Mouse (Mus musculus) ES-Bruce4 (cell line): Measurements from ENCODE around the gene Ehmt2. TPM values are rescaled to one million over a fixed set of nuclear protein-coding genes. Genes with fewer than 3 reads are reported as not detected.
A peak's percentile ranks its signal among the peaks of the same experiment; 100 is the strongest.

ENCODE experiments used
- H3K27ac ChIP-seq: 2 replicates; pipeline ENCODE4 v1.5.1; 2012; ENCODE audit warnings: low read length, inconsistent platforms; ENCODE audit not compliant: insufficient read depth
- H3K27me3 ChIP-seq: 2 replicates; pipeline ENCODE4 v1.6.1; 2012; ENCODE audit warnings: mild to moderate bottlenecking, low read length, inconsistent platforms; ENCODE audit not compliant: control insufficient read depth, poor library complexity, insufficient read depth, severe bottlenecking
- H3K36me3 ChIP-seq: 2 replicates; pipeline ENCODE4 v1.6.1; 2012; ENCODE audit warnings: inconsistent platforms, mild to moderate bottlenecking, low read length, moderate library complexity; ENCODE audit not compliant: control insufficient read depth, poor library complexity, insufficient read depth, severe bottlenecking
- H3K4me1 ChIP-seq: one replicate; pipeline ENCODE4 v1.8.1; 2011; ENCODE audit warnings: low read length; ENCODE audit not compliant: control insufficient read depth, insufficient read depth
- H3K4me3 ChIP-seq: 2 replicates; pipeline ENCODE4 v1.5.1; 2011; ENCODE audit warnings: low read depth, mild to moderate bottlenecking, low read length
- H3K9ac ChIP-seq: 2 replicates; pipeline ENCODE4 v1.6.1; 2012; ENCODE audit warnings: low read depth, mild to moderate bottlenecking, inconsistent platforms; ENCODE audit not compliant: poor library complexity, severe bottlenecking
- H3K9me3 ChIP-seq: replicated peaks from 2 replicates; pipeline ENCODE4 v1.6.1; 2012; ENCODE audit warnings: mild to moderate bottlenecking, low read length, inconsistent platforms; ENCODE audit not compliant: control insufficient read depth, poor library complexity, insufficient read depth, severe bottlenecking
- CTCF ChIP-seq: IDR thresholded peaks from one replicate; pipeline ENCODE4 v1.8.1; 2011; ENCODE audit warnings: low read depth, low read length
- EP300 ChIP-seq: IDR thresholded peaks from 2 replicates; pipeline ENCODE4 v1.6.1; 2011; ENCODE audit warnings: low read depth, low read length; ENCODE audit not compliant: insufficient read depth
- POLR2A ChIP-seq: IDR thresholded peaks from one replicate; pipeline ENCODE4 v1.8.1; 2011; ENCODE audit warnings: low read length; ENCODE audit not compliant: insufficient read depth
- polyA plus RNA-seq: library from polyadenylated mRNA; stranded (reverse); fragments of >200 nt; gene quantifications from 2 replicates; pipeline ENCODE4 v1.2.4, GENCODE M21; 2011; ENCODE audit warnings: low read depth; ENCODE audit not compliant: missing spikeins, insufficient read depth, insufficient read length

Gene Ehmt2
- polyA plus RNA-seq, 1 experiment: 60.9 TPM

- Histone ChIP-seq H3K27ac (no peak overlapping the region), H3K4me1 (no peaks in the 10 kb centered on the region), H3K9ac (no peak overlapping the region), H3K4me3 (no peak overlapping the region), H3K27me3 (no peaks in the 10 kb centered on the region), H3K36me3 (no peaks in the 10 kb centered on the region), H3K9me3 (no peaks in the 10 kb centered on the region)
- TF ChIP-seq POLR2A (no peak), CTCF (no peak), EP300 (no peak)
Observed at GRCm38 (mm10) chr17:34887942-34888341, 10.3 kb upstream of the Ehmt2 start.

GRCm38 (mm10) chr17:34890074-34890743 lies 8.1 kb upstream of the Ehmt2 start:
- Histone ChIP-seq H3K36me3 (no peaks in the 10 kb centered on the region), H3K4me1 (peaks cover 2% of the 10 kb centered on the region), H3K9ac (peak overlapping the region; percentile 1), H3K27me3 (no peaks in the 10 kb centered on the region), H3K9me3 (no peaks in the 10 kb centered on the region), H3K27ac (peak overlapping the region; percentile 47), H3K4me3 (peak overlapping the region; percentile 31; the same call in 1 of the 2 replicates)
- TF ChIP-seq POLR2A (no peak), CTCF (no peak), EP300 (no peak)

DNA sequence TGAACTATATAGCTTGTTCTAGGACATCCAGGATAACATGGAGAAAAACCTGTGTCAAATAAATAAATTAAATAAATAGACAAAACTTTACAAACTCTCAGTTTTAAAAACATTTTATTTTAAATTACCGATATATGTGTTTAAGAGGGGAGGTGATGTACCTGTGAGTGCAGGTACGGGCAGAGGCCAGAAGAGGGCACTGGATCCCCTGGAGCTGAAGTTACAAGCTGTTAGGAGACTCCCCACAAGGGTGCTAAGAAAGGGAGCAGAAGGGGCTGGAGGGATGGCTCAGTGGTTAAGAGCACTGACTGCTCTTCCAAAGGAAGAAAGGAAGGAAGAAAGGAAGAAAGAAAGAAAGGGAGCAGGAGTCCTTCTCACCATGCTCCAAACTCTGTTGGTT lies 6.9 kb upstream of the Ehmt2 start:
- no peaks in the 10 kb centered on the region for H3K27me3 ChIP-seq
- no peaks in the 10 kb centered on the region for H3K9me3 ChIP-seq
- no peak overlapping the region for H3K4me3 ChIP-seq
- H3K4me1 ChIP-seq: peaks cover 2% of the 10 kb centered on the region
- TF ChIP-seq EP300 (no peak), POLR2A (no peak), CTCF (peak; percentile 69)
- H3K36me3 ChIP-seq: no peaks in the 10 kb centered on the region
- no peak overlapping the region for H3K27ac ChIP-seq
- H3K9ac ChIP-seq: no peak overlapping the region

GRCm38 (mm10) chr17:34893072-34893824 lies 5.0 kb upstream of the Ehmt2 start:
- Histone ChIP-seq H3K4me3 (no peak overlapping the region), H3K4me1 (peaks cover 2% of the 10 kb centered on the region), H3K36me3 (no peaks in the 10 kb centered on the region), H3K9ac (peak overlapping the region; percentile 8; the same call in 1 of the 2 replicates), H3K9me3 (no peaks in the 10 kb centered on the region), H3K27ac (peak overlapping the region; percentile 84), H3K27me3 (no peaks in the 10 kb centered on the region)
- peak; percentile 61; the same call in 1 of the 2 replicates for TF ChIP-seq EP300
- TF ChIP-seq CTCF: no peak
- TF ChIP-seq POLR2A: no peak

DNA sequence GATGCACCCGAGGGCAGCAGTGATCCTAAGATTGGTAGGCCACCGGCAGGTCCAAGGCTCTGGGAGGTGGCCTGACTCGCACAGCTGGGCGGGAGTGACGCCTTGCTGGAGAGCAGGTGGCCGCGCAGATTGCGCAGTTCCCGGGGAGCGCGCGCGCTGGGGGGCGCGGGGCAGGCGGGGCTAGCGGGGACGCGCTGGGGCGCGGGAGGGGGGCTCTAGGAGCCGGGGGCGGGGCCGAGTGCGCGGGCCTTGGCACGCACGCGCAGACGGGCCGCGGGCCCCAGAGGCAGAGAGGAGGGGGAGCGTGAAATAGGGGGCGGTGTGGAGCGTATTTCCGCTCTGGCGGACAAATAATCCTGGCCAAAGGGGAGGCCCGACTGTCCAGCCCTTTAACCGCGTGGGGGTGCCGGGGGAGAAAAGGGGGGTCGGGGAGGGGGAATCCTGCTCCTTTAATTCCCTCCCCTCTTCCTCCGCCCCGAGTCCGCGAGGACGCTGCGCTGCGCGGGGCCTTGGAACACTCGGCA lies 4.1 kb upstream of the Ehmt2 start:
- H3K4me1 ChIP-seq: peaks cover 2% of the 10 kb centered on the region
- no peaks in the 10 kb centered on the region for H3K36me3 ChIP-seq
- peak overlapping the region; percentile 96 for H3K9ac ChIP-seq
- no peaks in the 10 kb centered on the region for H3K9me3 ChIP-seq
- H3K27ac ChIP-seq: peak overlapping the region; percentile 84
- TF ChIP-seq POLR2A (peak; percentile 66), CTCF (no peak), EP300 (peak; percentile 56; the same call in 1 of the 2 replicates)
- H3K4me3 ChIP-seq: peak overlapping the region; percentile 59
- H3K27me3 ChIP-seq: no peaks in the 10 kb centered on the region
